Mouse (Mus musculus): ENCODE measurements around the gene Pds5b. TPM values are rescaled to one million over a fixed set of nuclear protein-coding genes. Genes with fewer than 3 reads are reported as not detected.

Gene Pds5b
- total and polyA plus RNA-seq, 3 experiments, result 21.9 to 52.7 (median 46.2) TPM

DNA sequence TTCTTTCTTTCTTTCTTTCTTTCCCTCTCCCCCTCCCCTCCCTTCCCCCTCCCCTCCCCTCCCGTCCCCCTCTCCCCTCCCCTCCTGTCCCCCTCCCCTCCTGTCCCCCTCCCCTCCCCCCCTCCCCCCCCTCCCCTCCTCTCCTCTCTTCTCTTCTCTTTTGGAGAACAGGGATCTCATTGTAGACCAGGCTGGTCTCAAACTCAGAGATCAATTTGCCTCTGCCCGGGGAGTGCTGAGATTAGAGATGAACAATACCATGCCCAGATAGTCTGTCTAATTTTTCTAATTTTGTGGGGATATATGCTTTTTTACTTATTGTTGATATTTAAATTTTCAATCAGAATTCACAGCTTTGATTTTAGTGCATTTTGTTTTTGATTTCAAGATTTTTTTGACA lies 67.1 kb downstream of the Pds5b start:
- H3K27ac ChIP-seq (ENCODE audit: control insufficient read depth, low read depth, low read length), result no peak overlapping the region
- no peak for DNase-seq (ENCODE audit: low read depth, low spot score)
- peaks cover 3 to 21% of the 10 kb centered on the region in 2 experiments for H3K36me3 ChIP-seq (ENCODE audit: control insufficient read depth in 1 of 2, insufficient read depth in 2 of 2, low read length in 2 of 2)
- no peak for TF ChIP-seq HCFC1 (IDR thresholded peaks at IDR 0.05; ENCODE audit: low read depth, low read length)
- no peak for TF ChIP-seq NRF1 (IDR thresholded peaks at IDR 0.05; ENCODE audit: insufficient read depth, low read depth, low read length, poor library complexity, severe bottlenecking)
- no peak overlapping the region for H3K9ac ChIP-seq (ENCODE audit: control insufficient read depth, low read depth, low read length, poor library complexity, severe bottlenecking)
- H3K4me3 ChIP-seq (ENCODE audit: control insufficient read depth in 1 of 2, insufficient read depth in 1 of 2, low read depth in 2 of 2, low read length in 2 of 2), result no peak overlapping the region
- peaks cover 0 to 5% of the 10 kb centered on the region in 2 experiments; a peak in 2 of 4 replicates for H3K4me1 ChIP-seq (ENCODE audit: control insufficient read depth in 1 of 2, insufficient read depth in 2 of 2, low read length in 2 of 2)
- no peaks in the 10 kb centered on the region for H3K9me3 ChIP-seq (replicated peaks; ENCODE audit: insufficient read depth, low read length)
- H3K79me2 ChIP-seq (ENCODE audit: control insufficient read depth, insufficient read depth, low read length, poor library complexity), result no peaks in the 10 kb centered on the region
- H3K27me3 ChIP-seq (ENCODE audit: control insufficient read depth in 1 of 2, insufficient read depth in 2 of 2, low read length in 2 of 2), result no peaks in the 10 kb centered on the region

DNA sequence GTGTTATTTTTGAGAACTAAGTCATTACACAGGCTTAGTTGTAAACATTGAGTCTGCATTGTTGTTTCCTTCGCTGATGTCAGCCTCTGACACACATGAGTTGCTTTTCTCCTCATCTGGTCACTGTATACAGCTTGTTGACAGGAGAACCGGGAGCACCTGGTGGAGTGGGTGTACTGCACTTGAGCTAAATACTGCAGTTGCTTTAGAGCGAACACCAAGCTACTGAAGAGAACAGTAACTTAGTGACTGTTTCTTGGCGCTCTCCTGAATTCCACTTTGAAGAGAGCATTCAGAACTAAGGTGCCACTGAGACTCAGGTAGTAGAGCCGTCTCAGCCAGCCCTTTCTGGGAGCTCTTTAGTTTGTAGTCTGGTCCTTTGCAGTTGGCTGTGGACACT lies 83.1 kb downstream of the Pds5b start:
- no peak overlapping the region for H3K9ac ChIP-seq (ENCODE audit: control insufficient read depth, low read depth, low read length, poor library complexity, severe bottlenecking)

DNA sequence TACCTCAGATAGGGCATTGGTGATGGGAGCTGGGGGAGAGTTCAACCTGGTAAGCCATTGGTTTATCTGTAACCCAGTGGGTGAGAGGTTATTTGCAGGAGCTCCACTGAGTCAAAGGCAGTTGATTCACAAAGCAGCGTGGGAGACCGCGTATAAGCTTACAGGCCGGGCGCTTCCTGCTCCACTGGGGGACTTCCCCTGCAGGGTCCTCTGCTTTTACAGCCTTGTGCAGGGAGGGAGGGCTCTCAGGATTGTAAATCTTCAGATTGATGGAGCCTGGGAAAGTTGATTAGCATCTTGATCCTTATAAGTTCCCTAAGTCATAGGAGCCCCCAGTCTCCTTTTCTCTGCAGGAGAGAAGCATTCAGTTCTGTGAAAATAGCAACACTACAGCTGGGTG lies 98.9 kb downstream of the Pds5b start:
- no peaks in the 10 kb centered on the region for H3K27me3 ChIP-seq (ENCODE audit: control insufficient read depth in 1 of 2, insufficient read depth in 2 of 2, low read length in 2 of 2)
- peaks cover 6 to 15% of the 10 kb centered on the region in 2 experiments for H3K36me3 ChIP-seq (ENCODE audit: control insufficient read depth in 1 of 2, insufficient read depth in 2 of 2, low read length in 2 of 2)
- no peaks in the 10 kb centered on the region for H3K9me3 ChIP-seq (replicated peaks; ENCODE audit: insufficient read depth, low read length)
- no peak overlapping the region for H3K9ac ChIP-seq (ENCODE audit: control insufficient read depth, low read depth, low read length, poor library complexity, severe bottlenecking)
- no peak overlapping the region for H3K27ac ChIP-seq (ENCODE audit: control insufficient read depth, low read depth, low read length)
- peaks cover 0 to 6% of the 10 kb centered on the region in 2 experiments; a peak in 3 of 4 replicates for H3K4me1 ChIP-seq (ENCODE audit: control insufficient read depth in 1 of 2, insufficient read depth in 2 of 2, low read length in 2 of 2)
- 0 out of 2 replicates have a peak, but pooled peaks cover 2% of the 10 kb centered on the region for H3K79me2 ChIP-seq (ENCODE audit: control insufficient read depth, insufficient read depth, low read length, poor library complexity)
- TF ChIP-seq MYB (IDR thresholded peaks at IDR 0.05; ENCODE audit: low read depth, low read length) (no peak), NRF1 (IDR thresholded peaks at IDR 0.05; ENCODE audit: insufficient read depth, low read depth, low read length, poor library complexity, severe bottlenecking) (no peak), POLR2A (IDR thresholded peaks at IDR 0.05; ENCODE audit: control insufficient read depth in 1 of 2, insufficient read depth in 1 of 2, low read depth in 1 of 2, low read length in 2 of 2, poor library complexity in 1 of 2) (no peak), MAFK (IDR thresholded peaks at IDR 0.05; ENCODE audit: borderline replicate concordance, low read depth, low read length) (no peak), POLR2AphosphoS5 (IDR thresholded peaks at IDR 0.05; ENCODE audit: borderline replicate concordance, low read depth, low read length) (no peak), HCFC1 (IDR thresholded peaks at IDR 0.05; ENCODE audit: low read depth, low read length) (no peak), MEF2A (IDR thresholded peaks at IDR 0.05; ENCODE audit: extremely low read depth, insufficient replicate concordance, low read depth, low read length, poor library complexity, severe bottlenecking) (no peak), E2F4 (IDR thresholded peaks at IDR 0.05; ENCODE audit: borderline replicate concordance, low read depth, low read length) (no peak), USF1 (IDR thresholded peaks at IDR 0.05; ENCODE audit: low read depth, low read length) (no peak), ZC3H11A (IDR thresholded peaks at IDR 0.05; ENCODE audit: low read depth, low read length) (no peak), GABPA (IDR thresholded peaks at IDR 0.05; ENCODE audit: low read depth, low read length) (no peak), SIN3A (IDR thresholded peaks at IDR 0.05; ENCODE audit: low read length) (no peak), SMC3 (IDR thresholded peaks at IDR 0.05; ENCODE audit: low read depth, low read length) (no peak), ETS1 (IDR thresholded peaks at IDR 0.05; ENCODE audit: low read depth, low read length) (no peak)
- H3K4me3 ChIP-seq (ENCODE audit: control insufficient read depth in 1 of 2, insufficient read depth in 1 of 2, low read depth in 2 of 2, low read length in 2 of 2), result no peak overlapping the region
- DNase-seq (ENCODE audit: low read depth, low spot score), result no peak

More for the DNA sequence above, 83.1 kb downstream of the Pds5b start:
- peaks cover 0 to 4% of the 10 kb centered on the region in 2 experiments; a peak in 2 of 4 replicates for H3K4me1 ChIP-seq (ENCODE audit: control insufficient read depth in 1 of 2, insufficient read depth in 2 of 2, low read length in 2 of 2)
- no peak overlapping the region for H3K27ac ChIP-seq (ENCODE audit: control insufficient read depth, low read depth, low read length)
- no peak overlapping the region for H3K4me3 ChIP-seq (ENCODE audit: control insufficient read depth in 1 of 2, insufficient read depth in 1 of 2, low read depth in 2 of 2, low read length in 2 of 2)
- peaks cover 3 to 53% of the 10 kb centered on the region in 2 experiments for H3K36me3 ChIP-seq (ENCODE audit: control insufficient read depth in 1 of 2, insufficient read depth in 2 of 2, low read length in 2 of 2)
- TF ChIP-seq MYB (IDR thresholded peaks at IDR 0.05; ENCODE audit: low read depth, low read length) (no peak), GABPA (IDR thresholded peaks at IDR 0.05; ENCODE audit: low read depth, low read length) (no peak), SIN3A (IDR thresholded peaks at IDR 0.05; ENCODE audit: low read length) (no peak), MXI1 (IDR thresholded peaks at IDR 0.05; ENCODE audit: low read depth, low read length) (no peak), TBP (IDR thresholded peaks at IDR 0.05; ENCODE audit: low read depth, low read length) (no peak)
- H3K9me3 ChIP-seq (replicated peaks; ENCODE audit: insufficient read depth, low read length), result no peaks in the 10 kb centered on the region
- H3K79me2 ChIP-seq (ENCODE audit: control insufficient read depth, insufficient read depth, low read length, poor library complexity), result no peaks in the 10 kb centered on the region
- no peaks in the 10 kb centered on the region for H3K27me3 ChIP-seq (ENCODE audit: control insufficient read depth in 1 of 2, insufficient read depth in 2 of 2, low read length in 2 of 2)
- DNase-seq (ENCODE audit: low read depth, low spot score), result no peak
